Mouse (Mus musculus): ENCODE data around the gene Olfr347.

DNA sequence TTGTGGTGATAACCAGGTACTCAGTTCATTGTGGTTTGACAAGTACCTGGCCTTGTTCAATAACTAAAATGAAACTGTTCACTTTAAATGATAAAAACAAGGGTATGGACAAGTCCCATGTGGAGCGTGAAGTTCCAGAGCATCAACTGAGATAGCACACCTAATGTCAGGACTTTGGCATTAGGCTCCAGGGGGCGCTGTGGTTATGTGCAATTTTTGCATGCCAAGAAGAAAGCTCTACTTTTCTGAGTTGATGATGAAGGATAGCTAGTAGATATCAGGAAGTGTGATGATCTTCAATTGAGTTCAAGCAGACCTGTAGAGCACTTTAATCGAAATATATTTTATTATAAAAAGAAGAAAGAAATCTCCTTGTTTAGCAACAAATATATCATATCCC lies 4.5 kb downstream of the Olfr347 start:
- TF ChIP-seq CTCF (conservative IDR thresholded peaks at IDR 0.05 in 1 of 2, IDR thresholded peaks at IDR 0.05 in 1 of 2; ENCODE audit: low read depth in 2 of 2, low read length in 2 of 2) (peak; percentile 39 to 72; a peak in 3 of 4 replicates), POLR2A (IDR thresholded peaks at IDR 0.05; ENCODE audit: low read depth, low read length) (no peak), E2F4 (IDR thresholded peaks at IDR 0.05; ENCODE audit: insufficient replicate concordance, low read depth, low read length) (no peak), TCF12 (IDR thresholded peaks at IDR 0.05; ENCODE audit: low read depth, low read length) (no peak), JUN (IDR thresholded peaks at IDR 0.05; ENCODE audit: insufficient read depth, low read depth, low read length) (no peak), USF1 (IDR thresholded peaks at IDR 0.05; ENCODE audit: low read depth, low read length) (no peak), NELFE (IDR thresholded peaks at IDR 0.05; ENCODE audit: low read depth, low read length) (no peak), CHD2 (IDR thresholded peaks at IDR 0.05; ENCODE audit: low read length) (no peak), MAZ (IDR thresholded peaks at IDR 0.05; ENCODE audit: low read depth, low read length) (no peak), ZC3H11A (IDR thresholded peaks at IDR 0.05; ENCODE audit: low read depth, low read length) (no peak)

Measured in CH12.LX (cell line).